Mouse (Mus musculus) C3H10T1/2 (cell line): ENCODE results near the gene Iglon5. TPM values are rescaled to one million over a fixed set of nuclear protein-coding genes. Genes with fewer than 3 reads are reported as not detected.

ENCODE experiments used
- polyA plus RNA-seq, 2 experiments: library from polyadenylated mRNA; unstranded; fragments of >200 nt; fragmentation: generic; extraction: Trizol; gene quantifications; one replicate each; pipeline ENCODE4 v1.2.1; 2012; ENCODE audit warnings: missing spikeins in 2 of 2

Iglon5 gene
- polyA plus RNA-seq = 10 to 100 TPM in 1 of 2 experiments, 1 to 10 TPM in 1; 5.7 to 26.5 TPM

GRCm38 (mm10) chr7:43489631-43490125, at the start of gene Iglon5:
TSS of gene Iglon5 (minus strand) at chr7:43490075.

DNA sequence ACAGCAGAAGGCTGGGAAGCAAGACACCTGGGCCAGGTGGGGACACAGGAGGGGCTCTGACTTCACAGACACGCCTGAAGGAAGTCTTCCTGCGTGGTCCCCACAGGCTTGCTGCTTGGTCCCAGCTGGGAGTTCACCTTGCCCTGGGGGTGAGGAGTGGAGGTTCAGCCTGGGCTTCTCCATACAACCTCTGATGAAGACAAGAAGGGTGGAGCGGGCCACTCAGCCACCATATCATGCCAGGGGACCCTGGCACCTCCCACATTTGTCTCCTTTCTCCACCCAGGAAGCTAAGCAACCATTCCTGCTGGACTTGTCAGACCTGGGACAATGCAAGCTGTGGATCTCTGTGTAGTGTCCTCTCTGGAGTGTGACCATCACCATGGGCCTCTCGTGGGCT, 27.0 kb downstream of the Iglon5 start, which contains the start of gene Vsig10l:
Gene Vsig10l (plus strand): TSS at position 301 of the 400 bp plus-strand sequence.

GRCm38 (mm10) chr7:43443917-43444293, 46.0 kb downstream of the Iglon5 start, which contains the start of the genes Etfb and Gm45233:
TSS of gene Etfb (plus strand) at chr7:43444083.
TSS of gene Gm45233 (plus strand) at chr7:43444128.

DNA sequence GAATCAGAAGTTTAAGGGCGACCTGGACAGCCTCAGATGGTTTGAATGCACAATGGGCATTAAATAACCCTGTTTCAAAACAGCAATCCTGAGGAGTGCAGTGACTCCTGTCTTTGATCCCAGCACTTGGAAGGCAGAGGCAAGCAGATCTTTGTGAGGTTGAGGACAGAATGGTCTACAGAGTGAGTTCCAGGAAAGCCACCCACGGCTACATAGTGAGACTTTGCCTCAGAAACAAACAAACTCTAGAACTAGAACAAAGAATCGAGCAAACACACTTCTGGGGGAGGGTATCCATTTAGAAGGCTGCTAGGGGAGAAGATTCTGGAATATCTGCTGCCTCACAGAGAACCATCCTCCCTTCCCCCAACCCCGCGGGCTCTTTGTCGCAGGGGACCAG, 49.4 kb downstream of the Iglon5 start, which contains the start of gene Cldnd2:
Gene Cldnd2 (plus strand): TSS at position 301 of the 400 bp plus-strand sequence.

GRCm38 (mm10) chr7:43436341-43437255, 53.3 kb downstream of the Iglon5 start, which contains the start of gene Nkg7:
TSS of gene Nkg7 (plus strand) at chr7:43437073.

DNA sequence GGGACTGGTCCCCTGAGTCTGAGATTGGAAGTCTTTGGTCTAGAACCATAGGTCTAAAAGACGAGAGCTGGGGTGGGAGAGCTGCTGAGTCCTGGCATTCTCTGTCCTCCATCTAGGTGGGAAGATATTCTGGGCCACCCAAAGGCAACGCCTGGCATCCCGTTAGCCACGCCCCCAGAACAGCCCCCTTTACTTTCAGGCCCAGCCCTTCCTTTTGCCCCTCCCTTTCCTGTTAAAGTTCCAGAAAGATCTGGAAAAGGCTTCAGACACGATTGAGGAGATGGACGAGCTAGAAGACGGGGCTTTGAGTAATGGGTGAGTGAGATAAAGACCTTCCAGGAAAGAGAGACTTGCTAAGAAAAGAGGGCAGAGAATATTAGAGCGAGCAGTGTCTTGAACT, 62.5 kb downstream of the Iglon5 start, which contains the start of gene Lim2:
Gene Lim2 (plus strand): TSS at position 265 of the 400 bp plus-strand sequence.

Other genes starting within 250 kb of the Iglon5 start
- 1 to 10 TPM in 1 of 2 experiments, under 1 TPM in 1; 0.14 to 1.3 TPM for gene Zfp715, start 176.8 kb downstream of the Iglon5 start, polyA plus RNA-seq
- not detected for gene Siglecf, start 138.7 kb downstream of the Iglon5 start, polyA plus RNA-seq
- gene Siglecg, start 81.9 kb downstream of the Iglon5 start, polyA plus RNA-seq = under 1 TPM in 1 of 2 experiments, not detected in 1; 0.62 TPM
- gene Lim2, start 62.4 kb downstream of the Iglon5 start, polyA plus RNA-seq = not detected
- gene Nkg7, start 53.0 kb downstream of the Iglon5 start, polyA plus RNA-seq = under 1 TPM in 1 of 2 experiments, not detected in 1; 0.09 TPM
- gene Cldnd2, start 49.3 kb downstream of the Iglon5 start, polyA plus RNA-seq = not detected
- 100 to 1,000 TPM; 318 to 407 TPM for gene Etfb, start 46.0 kb downstream of the Iglon5 start, polyA plus RNA-seq
- under 1 TPM; 0.07 to 0.63 TPM for gene Gm45233, start 45.9 kb downstream of the Iglon5 start, polyA plus RNA-seq
- gene Vsig10l, start 26.9 kb downstream of the Iglon5 start, polyA plus RNA-seq = 1 to 10 TPM in 1 of 2 experiments, under 1 TPM in 1; 0.11 to 2.1 TPM
- gene 4931406B18Rik, start 15.9 kb upstream of the Iglon5 start, polyA plus RNA-seq = not detected
- gene Cd33, start 54.4 kb upstream of the Iglon5 start, polyA plus RNA-seq = under 1 TPM in 1 of 2 experiments, not detected in 1; 0.04 TPM
- 1 to 10 TPM in 1 of 2 experiments, under 1 TPM in 1; 0.11 to 2.6 TPM for gene Zfp658, start 72.2 kb upstream of the Iglon5 start, polyA plus RNA-seq
- gene Zfp719, start 89.5 kb upstream of the Iglon5 start, polyA plus RNA-seq = 1 to 10 TPM in 1 of 2 experiments, under 1 TPM in 1; 0.09 to 1.8 TPM
- gene Zfp819, start 117.1 kb upstream of the Iglon5 start, polyA plus RNA-seq = not detected
- gene Ceacam18, start 144.6 kb upstream of the Iglon5 start, polyA plus RNA-seq = not detected
- gene Siglece, start 170.1 kb upstream of the Iglon5 start, polyA plus RNA-seq = not detected
- gene Ctu1, start 181.9 kb upstream of the Iglon5 start, polyA plus RNA-seq = 10 to 100 TPM in 1 of 2 experiments, 1 to 10 TPM in 1; 6.7 to 11.8 TPM
- gene Klk14, start 200.3 kb upstream of the Iglon5 start, polyA plus RNA-seq = under 1 TPM; 0.05 to 0.08 TPM
- not detected for gene Klk13, start 222.5 kb upstream of the Iglon5 start, polyA plus RNA-seq